Mouse (Mus musculus): ENCODE measurements around the gene Adgra1.

Adgra1 gene

GRCm38 (mm10) chr7:139850152-139850551 lies 16.2 kb downstream of the Adgra1 start:
- no peak for DNase-seq (ENCODE audit: low spot score)

- DNase-seq (ENCODE audit: low spot score) = no peak
Observed at GRCm38 (mm10) chr7:139850677-139851076, 16.7 kb downstream of the Adgra1 start.

DNA sequence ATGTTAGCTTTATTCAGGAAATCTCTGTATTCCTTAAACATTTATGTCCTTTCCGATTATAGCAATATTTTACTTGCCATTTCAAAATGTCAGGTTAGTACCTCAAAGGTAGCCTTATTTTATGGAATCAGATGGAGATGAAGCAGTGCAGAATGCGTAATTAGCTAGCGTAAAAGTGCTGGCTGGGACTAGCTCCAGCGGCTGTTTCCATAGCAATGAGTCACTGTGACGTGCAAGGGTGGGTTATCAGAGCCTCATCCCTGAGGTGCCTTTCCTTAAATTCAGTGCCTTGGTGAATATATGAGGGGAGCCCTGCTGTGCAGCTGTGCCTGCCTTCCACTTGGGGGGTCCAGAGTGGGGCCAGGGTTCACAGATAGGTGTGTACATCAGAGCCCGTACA lies 17.1 kb downstream of the Adgra1 start:
- DNase-seq (ENCODE audit: low spot score) = no peak

GRCm38 (mm10) chr7:139855261-139855660 lies 21.3 kb downstream of the Adgra1 start:
- no peak for DNase-seq (ENCODE audit: low spot score)

- DNase-seq (ENCODE audit: low spot score) = no peak
Observed at GRCm38 (mm10) chr7:139861411-139861810, 27.4 kb downstream of the Adgra1 start.

DNA sequence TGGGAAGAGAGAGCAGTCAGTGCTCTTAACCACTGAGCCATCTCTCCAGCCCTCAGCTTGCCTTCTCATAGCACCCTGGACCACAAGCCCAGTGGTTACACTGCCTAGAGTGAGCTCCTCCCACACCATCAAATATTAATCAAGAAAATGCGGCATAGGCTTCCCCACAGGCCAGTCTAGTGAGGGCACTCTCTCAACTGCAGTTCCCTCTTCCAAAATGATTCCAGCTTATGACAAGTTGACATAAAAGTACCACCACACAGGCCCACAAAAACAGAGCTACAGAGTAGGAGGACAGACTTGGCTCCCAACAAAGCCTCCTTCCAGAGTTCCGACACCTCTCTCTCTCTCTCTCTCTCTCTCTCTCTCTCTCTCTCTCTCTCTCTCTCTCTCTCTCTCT lies 29.1 kb downstream of the Adgra1 start:
- DNase-seq (ENCODE audit: low spot score) = no peak

DNA sequence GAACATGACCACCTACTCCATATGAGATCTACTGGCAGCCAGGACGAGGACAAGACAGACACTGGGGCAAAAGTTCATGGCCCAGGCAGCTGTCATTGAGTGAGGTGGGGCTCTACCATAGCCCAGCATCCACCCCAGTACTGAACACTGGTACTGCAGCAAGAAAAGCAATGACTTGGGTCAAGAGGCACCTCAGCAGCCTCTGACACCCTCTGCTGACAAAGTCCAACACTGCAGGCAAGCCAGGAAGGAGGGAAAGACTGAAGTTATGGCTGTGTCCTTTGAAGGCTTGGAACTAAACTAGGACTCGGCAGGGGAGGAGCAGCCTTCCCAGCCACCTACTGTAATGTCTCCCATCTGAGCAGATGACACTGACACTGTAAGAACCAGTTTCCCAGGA lies 30.3 kb downstream of the Adgra1 start:
- no peak for DNase-seq (ENCODE audit: low spot score)

- DNase-seq (ENCODE audit: low spot score) = no peak
Observed at GRCm38 (mm10) chr7:139864871-139865270, 30.9 kb downstream of the Adgra1 start.

- no peak for DNase-seq (ENCODE audit: low spot score)
Observed at GRCm38 (mm10) chr7:139871014-139871413, 37.0 kb downstream of the Adgra1 start.

DNA sequence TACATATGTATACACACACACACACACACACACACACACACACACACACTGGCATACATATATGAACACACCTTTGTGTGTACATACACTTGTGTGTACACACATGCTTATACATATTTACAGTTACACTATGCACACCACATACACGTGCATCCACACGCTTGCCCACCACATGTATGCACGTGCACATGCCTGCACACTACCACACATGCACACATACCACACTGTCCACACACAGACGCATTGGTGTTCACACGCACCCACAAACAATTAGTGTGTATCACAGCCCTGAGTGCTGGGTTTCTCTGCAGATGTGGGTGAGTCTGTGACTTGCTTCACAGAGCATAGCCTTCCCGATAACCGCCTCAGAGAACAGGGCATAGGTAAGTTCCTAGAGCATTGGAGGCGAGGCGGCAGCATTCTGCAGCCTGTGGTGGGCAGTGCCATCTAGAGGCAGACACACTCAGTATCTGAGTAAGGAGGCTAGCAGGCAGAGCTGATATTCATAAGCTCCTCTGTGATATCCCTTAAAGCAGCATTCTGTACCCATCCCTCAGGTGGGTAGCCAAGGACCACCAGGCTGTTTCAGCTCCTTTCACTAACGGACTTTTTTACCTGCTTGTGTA lies 43.3 kb downstream of the Adgra1 start:
- no peak for DNase-seq (ENCODE audit: low spot score)

DNA sequence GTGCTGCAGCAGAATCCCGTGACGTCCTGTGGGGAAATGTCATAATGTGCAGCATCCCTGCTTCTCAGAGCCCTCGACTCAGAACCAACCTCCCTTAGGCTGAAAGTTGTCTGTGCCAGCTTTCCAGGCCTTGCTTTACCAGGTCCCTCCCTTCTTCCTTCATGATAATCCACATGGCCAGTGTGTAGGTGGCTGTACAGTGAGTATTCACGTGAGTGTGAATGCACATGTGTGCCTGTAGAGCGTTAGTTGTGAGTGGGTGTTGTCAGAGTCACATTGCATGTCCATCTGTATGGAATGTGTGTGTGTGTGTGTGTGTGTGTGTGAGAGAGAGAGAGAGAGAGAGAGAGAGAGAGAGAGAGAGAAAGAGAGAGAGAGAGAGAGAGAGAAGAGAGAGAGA lies 44.1 kb downstream of the Adgra1 start:
- DNase-seq (ENCODE audit: low spot score) = no peak

GRCm38 (mm10) chr7:139878621-139879020 lies 44.6 kb downstream of the Adgra1 start:
- DNase-seq (ENCODE audit: low spot score) = no peak

GRCm38 (mm10) chr7:139883545-139883944 lies 49.6 kb downstream of the Adgra1 start:
- no peak for DNase-seq (ENCODE audit: low spot score)

GRCm38 (mm10) chr7:139891779-139892178 lies 57.8 kb downstream of the Adgra1 start:
- no peak for DNase-seq (ENCODE audit: low spot score)

- DNase-seq (ENCODE audit: low spot score) = no peak
Observed at GRCm38 (mm10) chr7:139894655-139895557, 60.9 kb downstream of the Adgra1 start, which contains the start of gene Kndc1. Gene Kndc1, plus strand, starts transcription at chr7:139894696.

DNA sequence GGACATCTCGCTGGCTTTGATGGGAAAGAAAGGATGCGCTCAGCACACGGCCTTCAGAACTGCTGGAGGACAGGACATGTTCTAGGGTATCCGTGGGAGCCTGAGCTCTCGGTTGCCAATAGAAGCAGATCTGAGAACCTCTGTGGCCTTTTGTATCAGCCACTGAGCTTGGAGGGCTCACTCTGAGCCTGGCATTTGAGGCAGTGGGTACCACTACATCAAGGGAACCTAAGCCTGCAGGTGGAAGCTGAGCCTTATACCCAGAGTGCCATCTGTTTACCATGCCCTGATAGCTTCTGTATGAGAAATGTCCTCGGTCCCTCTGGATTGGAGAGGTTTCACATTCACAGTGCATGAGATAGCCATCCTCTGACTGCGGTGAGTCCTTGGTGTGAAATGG lies 62.3 kb downstream of the Adgra1 start:
- DNase-seq (ENCODE audit: low spot score) = no peak

DNA sequence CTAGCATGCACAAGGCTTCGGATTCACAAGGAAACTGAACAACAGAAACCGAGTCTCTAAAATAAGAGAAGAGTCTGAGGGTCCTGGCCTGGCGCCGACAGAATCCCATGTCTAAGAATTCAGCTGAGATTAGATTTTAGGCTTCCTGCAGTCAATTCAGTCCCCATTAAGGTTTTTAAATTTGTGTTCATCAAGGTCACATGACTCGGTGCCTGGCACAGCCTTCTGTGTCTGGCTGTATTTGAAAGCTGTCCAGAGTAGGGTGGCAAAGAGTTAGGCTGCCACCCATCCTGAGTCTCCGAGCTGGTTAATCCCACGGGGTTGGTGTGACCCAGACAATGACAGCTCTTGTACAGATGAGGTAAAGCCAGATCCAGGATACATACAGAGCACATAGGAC lies 62.8 kb downstream of the Adgra1 start:
- DNase-seq (ENCODE audit: low spot score) = no peak

GRCm38 (mm10) chr7:139898606-139899005 lies 64.6 kb downstream of the Adgra1 start:
- no peak for DNase-seq (ENCODE audit: low spot score)

- DNase-seq (ENCODE audit: low spot score) = no peak
Observed at GRCm38 (mm10) chr7:139899505-139899904, 65.5 kb downstream of the Adgra1 start.

DNA sequence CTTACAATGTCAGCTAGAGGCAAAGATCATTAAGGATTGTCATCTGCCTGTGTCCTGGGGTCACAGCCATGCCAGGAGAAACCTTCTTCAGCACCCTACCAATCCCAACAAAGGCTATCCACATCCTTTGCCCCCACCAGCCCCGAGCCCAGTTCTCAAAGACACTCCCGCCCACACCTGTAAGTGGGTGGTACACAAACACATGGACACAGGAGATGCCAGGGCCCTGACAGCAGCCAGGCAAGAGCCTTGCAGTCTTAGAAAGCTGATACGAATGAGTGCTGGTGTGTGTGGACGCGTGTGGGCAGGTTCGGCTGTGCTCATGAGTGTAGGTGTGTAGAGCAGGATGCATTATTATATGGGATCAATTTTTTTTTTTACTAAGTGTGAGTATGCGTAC lies 66.5 kb downstream of the Adgra1 start:
- no peak for DNase-seq (ENCODE audit: low spot score)

- no peak for DNase-seq (ENCODE audit: low spot score)
Observed at GRCm38 (mm10) chr7:139900896-139901295, 66.9 kb downstream of the Adgra1 start.

GRCm38 (mm10) chr7:139901981-139902380 lies 68.0 kb downstream of the Adgra1 start:
- no peak for DNase-seq (ENCODE audit: low spot score)

DNA sequence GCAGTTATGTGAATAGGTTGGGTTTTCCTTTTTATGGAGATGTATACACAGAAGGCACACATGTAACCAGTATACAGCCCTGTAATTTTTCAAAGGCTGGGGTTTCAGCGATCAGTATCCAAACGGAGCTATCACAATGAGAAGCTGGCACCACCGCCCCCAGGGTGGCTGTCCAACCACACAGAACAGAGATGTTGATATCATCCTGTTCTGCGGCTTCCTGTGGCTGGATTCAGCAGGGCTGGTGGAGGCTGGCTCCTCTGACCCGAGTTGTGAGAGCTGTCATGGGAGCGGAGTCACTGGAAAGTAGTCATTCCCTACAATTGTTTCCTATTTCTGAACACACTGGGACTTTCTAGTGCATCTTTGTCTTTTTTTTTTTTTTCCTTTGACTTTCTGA lies 71.3 kb downstream of the Adgra1 start:
- DNase-seq (ENCODE audit: low spot score) = no peak
